Mouse (Mus musculus) layer of hippocampus, adult 9-11 months (tissue): Measurements from ENCODE around the gene Echs1.
"Not testable (repeated sequence)": the region's sequence is repeated elsewhere in the genome, so short reads cannot be mapped to it uniquely, and the experiment has no call there.

Experiments used
- DNase-seq: peaks from one replicate; pipeline ENCODE4 v3.0.0; 2022

Echs1 gene

GRCm38 (mm10) chr7:140116329-140117054 lies at the start of gene Echs1:
TSS of gene Echs1 (minus strand) at chr7:140116476.
- peak; percentile 93 for DNase-seq

GRCm38 (mm10) chr7:140164664-140165063 lies 48.4 kb upstream of the Echs1 start, which contains the start of gene Olfr522:
TSS of gene Olfr522 (minus strand) at chr7:140164764.
- DNase-seq, result no peak

DNA sequence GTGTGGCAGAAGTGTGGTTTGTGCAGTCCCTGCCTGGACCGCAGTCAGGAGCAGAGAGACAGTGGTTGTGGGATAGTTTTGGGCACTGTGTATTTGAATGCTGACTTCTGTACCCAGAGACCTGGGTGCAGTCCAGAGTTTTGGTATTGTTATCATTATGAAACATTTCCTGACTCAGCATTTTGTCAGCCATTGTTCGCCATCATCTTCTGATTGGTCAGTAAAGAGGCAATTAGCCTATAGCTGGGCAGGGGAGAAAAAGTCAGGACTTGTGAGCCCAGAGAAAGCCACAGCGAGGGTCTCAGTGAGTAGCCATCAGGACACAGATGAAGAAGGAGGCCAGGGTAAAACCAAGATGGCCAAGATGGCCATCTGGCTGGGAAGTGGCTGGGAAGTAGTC lies 44.1 kb upstream of the Echs1 start:
- DNase-seq, result no peak

- DNase-seq, result peak; percentile 83
Observed at GRCm38 (mm10) chr7:140154218-140154927, 38.1 kb upstream of the Echs1 start, which contains the start of gene Sprn. TSS of gene Sprn (minus strand) at chr7:140154877.

GRCm38 (mm10) chr7:140153829-140154217 lies 37.5 kb upstream of the Echs1 start:
- DNase-seq, result no peak

DNA sequence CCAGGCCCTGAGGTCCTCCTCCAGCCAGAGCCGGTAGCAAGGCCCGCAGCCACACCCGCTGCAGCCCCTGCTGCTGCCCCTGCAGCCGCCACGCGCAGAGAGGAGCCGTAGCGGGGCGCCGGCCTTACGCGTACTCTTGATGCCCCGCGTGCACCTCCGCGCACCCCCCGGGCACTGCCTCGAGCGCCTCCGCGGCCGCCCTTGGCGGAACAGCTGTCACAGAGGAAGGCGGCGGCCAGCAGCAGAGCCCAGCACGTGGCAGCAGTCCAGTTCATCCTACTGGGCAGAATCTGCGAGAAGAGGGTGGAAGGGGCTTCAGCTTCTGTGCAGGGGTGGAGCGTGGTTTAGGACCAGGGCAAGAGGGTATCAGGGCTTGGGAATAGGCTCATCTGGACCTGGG lies 37.1 kb upstream of the Echs1 start:
- DNase-seq, result no peak

DNA sequence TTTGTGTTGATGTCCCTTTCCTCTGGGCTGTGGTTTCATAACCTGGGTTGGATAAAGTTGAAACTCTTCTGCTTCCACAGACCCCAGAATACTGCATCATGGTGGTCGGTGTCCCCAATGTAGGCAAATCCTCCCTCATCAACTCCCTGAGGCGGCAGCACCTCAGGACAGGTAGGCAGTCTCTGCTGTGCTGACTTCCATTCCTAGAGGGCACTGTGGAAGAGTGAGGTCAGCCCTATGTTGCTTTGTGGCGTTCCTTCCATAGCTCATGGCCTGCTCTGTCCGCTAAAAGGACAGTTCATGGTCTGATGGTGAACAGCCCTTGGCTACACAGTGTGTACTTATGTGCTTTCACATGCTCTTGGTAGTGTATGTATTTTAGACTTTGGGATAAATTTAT lies 28.3 kb upstream of the Echs1 start:
- DNase-seq, result no peak

- peak; percentile 49 for DNase-seq
Observed at GRCm38 (mm10) chr7:140141350-140141749, 25.1 kb upstream of the Echs1 start.

- DNase-seq, result no peak
Observed at GRCm38 (mm10) chr7:140138021-140138310, 21.7 kb upstream of the Echs1 start.

GRCm38 (mm10) chr7:140137135-140138020 lies 21.1 kb upstream of the Echs1 start, which contains the start of gene Mtg1:
TSS of gene Mtg1 (plus strand) at chr7:140137564.
- peak; percentile 97 for DNase-seq

DNA sequence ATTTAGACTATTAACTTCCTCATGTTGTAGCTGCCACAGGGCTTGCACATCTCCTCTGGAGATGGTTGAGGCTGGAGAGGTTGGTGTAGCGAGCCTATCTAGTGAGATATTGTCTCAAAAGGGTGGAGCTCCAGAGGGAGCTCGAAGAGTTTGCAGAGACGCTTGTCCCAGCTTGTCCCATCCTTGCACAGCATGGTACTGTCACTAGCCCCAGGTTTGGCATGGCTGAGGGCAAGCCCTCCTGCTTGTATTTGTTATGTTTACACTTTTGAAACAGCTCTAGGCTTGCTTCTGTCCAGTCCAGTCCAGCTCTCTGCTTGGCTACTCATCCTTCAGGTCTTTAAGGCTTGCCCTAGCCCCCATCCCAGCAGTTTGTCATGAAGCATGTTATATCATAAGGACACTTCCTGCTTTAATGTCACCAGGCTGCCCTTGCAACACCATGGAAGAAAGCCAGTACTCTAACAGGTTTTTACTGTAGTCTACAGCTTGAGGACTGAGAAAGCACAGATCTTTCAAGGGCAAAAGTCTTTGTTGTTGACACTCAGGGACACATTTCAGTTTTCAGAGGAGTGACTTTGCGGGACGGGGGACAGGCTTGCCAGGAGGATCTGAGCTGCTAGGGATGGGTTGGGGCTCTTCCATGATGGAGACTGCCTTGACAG lies 19.0 kb upstream of the Echs1 start:
- no peak for DNase-seq

DNA sequence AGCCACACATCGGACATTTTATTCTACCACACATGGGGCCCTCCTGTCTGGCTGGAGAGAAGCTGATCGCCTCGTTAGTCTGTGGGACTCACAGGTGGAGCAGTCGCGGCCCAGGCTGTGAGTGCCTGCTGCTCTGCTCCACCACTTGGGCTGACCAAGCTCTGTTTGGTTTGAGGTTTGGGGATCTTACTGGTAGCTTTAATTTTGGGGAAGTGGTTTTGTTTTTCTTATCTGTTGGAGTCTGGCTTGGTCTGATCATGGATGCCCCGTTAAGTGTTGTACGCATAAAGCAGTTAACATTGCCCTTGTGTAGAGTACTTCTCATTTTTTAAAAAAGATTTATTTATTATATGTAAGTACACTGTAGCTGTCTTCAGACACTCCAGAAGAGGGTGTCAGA lies 17.8 kb upstream of the Echs1 start:
- not testable (repeated sequence) for DNase-seq

DNA sequence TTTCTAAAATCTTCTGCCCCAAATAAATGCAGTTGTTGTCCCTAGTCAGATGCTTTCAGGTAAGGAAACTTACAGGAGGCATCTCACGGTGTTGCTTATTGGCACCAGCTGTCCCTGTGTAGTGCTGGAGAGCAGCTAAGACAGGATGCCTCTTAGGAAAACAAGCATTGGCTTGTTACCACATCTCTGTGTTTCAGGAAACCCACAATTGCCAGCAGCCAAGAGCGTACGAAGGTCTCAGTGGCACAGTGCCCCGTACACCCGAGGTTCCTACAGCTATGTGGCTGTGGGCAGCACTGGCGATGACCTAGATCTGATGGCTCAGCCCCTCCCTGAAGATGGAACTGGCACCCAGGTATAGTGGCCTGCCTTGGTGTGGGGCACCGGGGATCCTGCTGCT lies 15.9 kb upstream of the Echs1 start:
- not testable (repeated sequence) for DNase-seq

DNA sequence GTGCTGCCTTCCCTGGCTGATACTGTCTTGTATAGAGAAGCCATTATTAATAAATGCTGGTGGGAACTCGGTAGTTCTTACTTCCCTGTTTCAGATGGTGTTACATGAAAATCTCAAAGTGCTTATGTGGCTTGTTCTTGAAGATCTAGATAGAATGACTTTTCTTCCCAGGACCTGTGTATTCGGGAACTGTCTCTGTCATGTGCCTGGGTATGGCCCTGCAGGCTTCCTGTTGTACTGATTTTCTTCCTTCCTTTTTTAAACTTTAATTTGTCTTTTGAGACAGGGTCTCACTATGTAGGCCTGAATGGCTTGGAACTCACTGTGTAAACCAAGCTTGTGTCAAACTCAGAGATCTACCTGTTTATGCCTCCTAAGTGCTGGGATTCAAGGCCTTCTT lies 11.6 kb upstream of the Echs1 start:
- no peak for DNase-seq

DNA sequence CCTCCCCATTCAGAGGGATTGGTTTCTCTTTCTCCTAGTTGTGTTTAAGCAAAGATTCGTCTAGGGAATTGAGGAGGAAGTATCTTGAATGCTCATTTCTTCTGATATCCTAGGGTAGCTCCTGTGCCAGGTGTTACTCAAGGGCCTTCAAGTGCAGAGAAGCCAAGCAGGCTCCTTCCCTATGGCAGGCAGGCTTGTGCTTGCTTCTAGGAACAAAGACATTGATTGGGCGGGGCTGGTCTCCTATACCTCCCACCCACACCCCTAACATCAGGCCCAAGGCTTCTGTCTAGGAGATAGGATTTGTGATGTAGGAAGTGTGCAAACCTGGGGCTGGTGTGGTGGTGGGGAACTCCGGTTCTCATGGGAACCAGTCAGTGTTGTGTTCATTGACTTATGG lies 10.7 kb upstream of the Echs1 start:
- DNase-seq, result no peak

DNA sequence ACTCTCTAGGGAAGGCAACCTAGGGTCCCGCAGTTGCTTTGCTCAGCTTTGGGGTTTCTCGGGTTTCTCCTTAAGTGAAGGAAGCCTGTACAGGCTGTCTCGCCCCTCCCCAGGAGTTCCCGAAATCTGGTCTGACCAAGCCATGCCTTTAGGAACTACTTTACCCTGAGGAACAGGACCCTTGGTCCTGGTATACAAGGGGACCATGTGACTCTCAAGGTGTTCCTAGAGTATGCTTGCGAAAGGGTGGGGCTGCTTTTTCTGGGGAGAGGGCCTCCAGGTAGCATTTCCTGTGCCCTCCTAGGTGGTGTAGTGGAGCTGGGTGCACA lies 9.7 kb upstream of the Echs1 start:
- DNase-seq, result no peak

DNA sequence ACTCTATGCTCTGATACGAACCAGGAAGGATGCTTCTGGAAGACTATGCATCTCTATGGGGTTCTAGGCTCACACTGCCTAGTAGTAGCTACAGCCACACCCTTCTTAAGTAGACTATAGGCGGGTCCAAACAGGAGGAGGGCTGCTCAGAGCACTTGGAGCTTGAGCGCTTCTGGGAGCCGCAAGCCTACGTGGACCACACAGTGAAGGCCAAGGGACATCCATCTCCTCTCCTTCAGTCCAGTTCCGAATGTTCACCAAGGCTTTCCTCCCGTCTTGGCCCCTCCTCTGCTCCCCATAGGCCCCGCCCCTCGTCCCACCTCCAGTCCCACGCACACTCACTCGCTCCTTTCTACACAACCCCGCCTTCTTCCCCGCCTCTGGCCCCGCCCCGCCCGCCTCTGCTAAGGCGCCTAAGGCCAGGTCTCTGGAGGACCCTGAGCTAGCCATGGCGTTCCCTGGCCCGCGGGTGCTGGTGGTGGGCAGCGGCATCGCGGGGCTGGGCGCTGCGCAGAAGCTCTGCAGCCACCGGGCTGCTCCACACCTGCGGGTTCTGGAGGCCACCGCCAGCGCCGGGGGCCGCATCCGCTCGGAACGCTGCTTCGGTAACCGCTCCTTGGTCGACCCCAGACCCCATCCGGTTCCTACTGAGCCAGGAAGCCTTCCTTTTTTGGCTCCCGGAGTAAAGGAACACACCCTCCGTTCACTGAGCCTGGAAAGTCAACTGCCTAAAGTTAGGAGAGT lies 9.2 kb upstream of the Echs1 start:
- peak; percentile 92 for DNase-seq

DNA sequence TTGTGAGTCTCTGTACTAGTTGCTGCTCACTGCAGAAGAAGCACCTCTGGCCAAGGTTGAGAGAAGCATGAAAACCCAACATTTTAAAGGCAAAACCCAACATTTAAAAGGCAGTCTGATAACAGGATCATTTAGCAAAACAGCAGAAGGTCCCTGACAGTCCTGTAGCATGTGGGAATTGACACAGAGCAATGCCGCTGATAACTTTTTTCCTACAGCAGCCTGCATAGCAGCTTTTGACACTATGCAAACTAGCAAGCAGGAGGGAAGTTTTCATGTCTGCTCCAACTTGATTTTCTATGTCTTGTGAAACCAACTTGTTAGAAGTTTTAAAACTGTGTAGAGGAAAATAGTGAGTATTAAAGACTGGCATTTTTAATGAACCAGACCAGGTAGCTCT lies 8.1 kb upstream of the Echs1 start:
- DNase-seq, result no peak

GRCm38 (mm10) chr7:140122765-140123164 lies 6.5 kb upstream of the Echs1 start:
- DNase-seq, result no peak

- no peak for DNase-seq
Observed at GRCm38 (mm10) chr7:140121338-140121910, 5.1 kb upstream of the Echs1 start.

DNA sequence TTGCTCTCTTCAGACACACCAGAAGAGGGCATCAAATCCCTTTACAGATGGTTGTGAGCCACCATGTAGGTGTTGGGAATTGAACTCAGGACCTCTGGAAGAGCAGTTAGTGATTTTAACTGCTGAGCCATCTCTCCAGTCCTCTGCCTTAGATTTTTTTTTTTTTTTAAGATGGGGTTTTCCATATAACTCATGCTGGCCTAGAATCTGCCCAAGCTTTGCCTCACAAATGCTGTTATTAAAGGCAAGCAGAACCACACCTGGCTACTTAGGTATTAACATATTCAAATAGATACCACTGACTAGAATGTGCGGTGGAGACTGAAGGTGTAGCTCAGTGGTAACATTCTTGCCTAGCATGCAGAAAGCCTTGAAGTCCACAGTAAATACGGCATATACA lies 4.2 kb upstream of the Echs1 start:
- DNase-seq, result no peak
